Mouse (Mus musculus) left cerebral cortex, postnatal 25 days (tissue): ENCODE data around the gene Klhl21. TPM values are rescaled to one million over a fixed set of nuclear protein-coding genes. Genes with fewer than 3 reads are reported as not detected.
"Not testable (repeated sequence)": the region's sequence is repeated elsewhere in the genome, so short reads cannot be mapped to it uniquely, and the experiment has no call there.

Experiments used
- DNase-seq, 2 experiments: peaks; one replicate each; pipeline ENCODE4 v3.0.0; 2022; ENCODE audit warnings: low spot score in 2 of 2, mixed read lengths in 1 of 2
- intact Hi-C: fragments of 180-260 bp; cut with DNase I; formaldehyde crosslinking; loops from one replicate; pipeline ENCODE4 v1.15.1; 2025
- total RNA-seq, 2 experiments: library from RNA; stranded (reverse); gene quantifications; 2 replicates each; pipeline ENCODE4 v1.2.3; 2021

Klhl21 gene
- total RNA-seq, 2 experiments from 2014 or later, result 13.5 to 16.4 TPM

GRCm38 (mm10) chr4:152011171-152011760 is 2.7 kb downstream of the Klhl21 start:
- intact Hi-C loops, result loop anchor here (2.0 kb wide), 1 partner anchor 22 kb away; the partner anchor contains the start of gene Thap3

DNA sequence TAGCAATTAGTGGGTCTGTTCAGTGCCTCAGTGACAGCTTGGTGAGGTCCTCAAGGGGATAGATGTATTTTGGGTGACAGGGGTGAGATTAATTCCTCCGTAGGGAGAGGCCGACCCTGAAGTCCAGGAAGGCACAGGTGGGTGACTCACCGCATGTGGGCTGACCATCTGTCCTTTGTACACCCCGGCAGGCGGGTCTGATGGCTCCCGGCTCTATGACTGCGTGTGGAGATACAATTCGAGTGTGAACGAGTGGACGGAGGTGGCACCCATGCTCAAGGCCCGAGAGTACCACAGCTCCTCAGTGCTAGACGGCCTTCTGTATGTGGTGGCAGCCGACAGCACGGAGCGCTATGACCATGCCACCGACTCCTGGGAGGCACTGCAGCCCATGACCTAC is 3.5 kb downstream of the Klhl21 start:
- no peak for DNase-seq
- intact Hi-C loops, result no loop called here

More at GRCm38 (mm10) chr4:152011171-152011760, 2.7 kb downstream of the Klhl21 start:
- no peak for DNase-seq

GRCm38 (mm10) chr4:152013036-152013813 is 4.6 kb downstream of the Klhl21 start:
- DNase-seq, result no peak
- intact Hi-C loops, result no loop called here

DNA sequence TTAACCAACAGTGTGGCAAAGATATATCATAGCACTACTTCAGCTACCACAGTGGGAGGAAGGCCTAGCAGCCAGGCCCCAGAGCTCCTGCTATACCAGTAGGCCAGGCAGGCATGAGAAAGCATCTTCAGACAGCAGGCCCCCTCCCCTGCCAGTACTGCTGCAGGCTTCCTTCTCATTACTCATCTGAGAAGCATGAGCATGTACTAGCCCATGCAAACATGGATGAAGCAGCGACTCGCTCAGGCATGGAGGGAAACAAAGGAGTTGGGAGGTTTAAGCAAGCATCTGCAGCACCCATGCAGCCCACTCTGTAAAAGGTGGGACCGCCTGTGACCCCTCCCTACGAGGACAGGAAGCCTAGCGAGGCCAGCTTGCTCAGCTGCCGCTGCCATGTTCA is 10.5 kb downstream of the Klhl21 start:
- intact Hi-C loops, result no loop called here
- no peak for DNase-seq

GRCm38 (mm10) chr4:152020024-152020423 is 11.4 kb downstream of the Klhl21 start:
- intact Hi-C loops, result no loop called here
- no peak for DNase-seq

GRCm38 (mm10) chr4:152021568-152022097 is 13.0 kb downstream of the Klhl21 start:
- intact Hi-C loops, result no loop called here
- no peak for DNase-seq

GRCm38 (mm10) chr4:152022506-152022905 is 13.9 kb downstream of the Klhl21 start:
- intact Hi-C loops, result no loop called here
- peak in 1 of 2 experiments; percentile 52 for DNase-seq

DNA sequence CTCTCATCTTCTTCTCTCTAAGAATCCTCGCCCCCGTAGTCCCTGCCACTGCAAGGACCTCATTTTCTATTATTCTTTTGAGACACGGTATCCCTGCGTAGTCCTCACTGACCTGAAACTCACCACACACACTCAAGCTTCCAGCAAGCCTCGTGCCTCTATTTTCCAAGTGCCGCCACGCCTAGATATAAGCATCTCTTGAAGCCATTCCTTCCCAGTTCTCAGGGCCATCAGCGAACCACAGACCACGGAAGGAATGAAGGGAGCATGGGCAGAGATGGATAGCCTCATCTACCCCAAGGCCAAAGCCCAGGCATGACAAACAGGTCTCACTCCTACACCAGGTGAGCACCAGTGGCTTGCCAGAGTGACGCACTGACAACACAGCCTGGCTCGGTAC is 15.9 kb downstream of the Klhl21 start:
- intact Hi-C loops, result no loop called here
- DNase-seq, result no peak

DNA sequence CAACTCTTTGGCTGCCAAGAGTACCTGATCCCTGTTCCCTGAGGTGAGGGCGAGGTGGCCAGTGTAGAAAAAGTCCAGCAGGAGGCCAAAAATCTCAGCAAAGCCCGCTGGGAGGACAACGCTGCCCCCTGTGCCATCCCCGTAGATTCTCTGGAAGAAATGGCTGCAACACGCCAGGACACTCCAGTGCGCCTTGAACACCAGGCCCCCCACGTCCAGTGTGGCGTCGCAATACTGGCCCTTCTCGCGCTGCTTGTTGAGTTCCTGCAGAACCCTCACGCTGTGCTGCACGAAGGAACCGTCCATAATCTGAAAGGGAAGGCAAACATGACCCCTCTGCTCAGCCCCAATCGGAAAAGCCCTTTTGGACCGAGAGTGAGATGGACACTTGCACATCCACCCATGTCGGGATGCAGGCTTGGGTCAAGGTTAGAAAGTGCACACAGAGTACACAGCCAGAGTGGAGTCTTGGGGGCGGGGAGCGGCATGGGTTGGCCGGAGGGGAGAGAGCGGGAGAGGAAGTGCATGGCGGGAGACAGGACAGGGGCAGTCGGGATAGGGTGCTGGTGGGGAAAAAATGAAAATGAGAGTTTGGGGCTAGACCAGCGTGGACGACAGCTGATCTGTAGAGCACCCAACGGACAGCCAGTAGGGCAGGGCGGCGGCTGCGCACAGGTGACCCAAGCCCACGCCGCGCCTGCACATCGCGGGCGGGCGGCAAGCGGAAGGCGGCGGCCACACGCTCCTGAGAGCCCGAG is 18.3 kb downstream of the Klhl21 start:
- intact Hi-C loops, result loop anchor here (2.0 to 5.0 kb wide), 2 partner anchors 18 to 45 kb away; partner anchors contain the start of gene Klhl21
- DNase-seq, result no peak

DNA sequence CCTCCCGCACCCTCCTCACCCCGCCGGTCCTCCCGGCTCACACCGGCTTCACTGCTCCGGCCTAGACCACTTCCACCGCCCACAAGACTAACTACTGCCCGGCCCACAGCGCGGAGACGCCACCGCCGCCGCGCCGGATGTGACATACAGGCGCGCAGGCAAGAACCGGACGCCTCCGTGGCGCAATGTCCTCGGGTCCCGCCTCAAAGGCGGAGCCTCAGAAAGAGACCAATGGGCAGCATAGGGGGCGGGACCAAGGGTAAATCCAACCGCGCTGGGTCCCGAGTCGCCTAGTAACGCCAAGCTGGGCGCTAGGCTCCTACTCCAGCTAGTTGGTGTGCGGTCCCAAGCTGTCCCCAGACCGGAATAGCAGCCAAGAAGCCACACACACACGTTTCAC is 18.9 kb downstream of the Klhl21 start, which contains the start of gene Zbtb48:
Zbtb48 (minus strand) TSS at position 148 of the 400 bp plus-strand sequence.
- peak; percentile 98 to 99 for DNase-seq
- intact Hi-C loops, result loop anchor here (2.0 to 5.0 kb wide), 2 partner anchors 19 to 45 kb away; partner anchors contain the start of gene Klhl21

GRCm38 (mm10) chr4:152028456-152028855 is 19.9 kb downstream of the Klhl21 start:
- no peak for DNase-seq
- intact Hi-C loops, result loop anchor here (5.0 kb wide), 1 partner anchor 46 kb away; no protein-coding TSS in a partner anchor

DNA sequence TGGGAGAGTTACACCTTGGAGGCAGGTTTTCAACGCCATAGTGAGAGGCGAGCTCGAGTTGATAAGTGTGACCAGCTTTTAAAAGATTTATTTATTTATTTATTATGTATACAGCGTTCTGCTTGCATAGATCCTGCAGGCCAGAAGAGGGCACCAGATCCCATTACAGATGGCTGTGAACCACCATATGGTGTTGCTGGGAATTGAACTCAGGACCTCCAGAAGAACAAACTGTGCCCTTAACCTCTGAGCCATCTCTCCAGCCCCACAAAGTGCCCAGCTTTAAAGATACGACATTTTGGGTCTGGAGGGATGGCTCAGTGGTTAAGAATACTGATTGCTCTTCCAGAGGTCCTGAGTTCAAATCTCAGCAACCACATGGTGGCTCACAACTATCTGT is 20.5 kb downstream of the Klhl21 start:
- no peak for DNase-seq
- intact Hi-C loops, result loop anchor here (5.0 kb wide), 1 partner anchor 47 kb away; no protein-coding TSS in a partner anchor

DNA sequence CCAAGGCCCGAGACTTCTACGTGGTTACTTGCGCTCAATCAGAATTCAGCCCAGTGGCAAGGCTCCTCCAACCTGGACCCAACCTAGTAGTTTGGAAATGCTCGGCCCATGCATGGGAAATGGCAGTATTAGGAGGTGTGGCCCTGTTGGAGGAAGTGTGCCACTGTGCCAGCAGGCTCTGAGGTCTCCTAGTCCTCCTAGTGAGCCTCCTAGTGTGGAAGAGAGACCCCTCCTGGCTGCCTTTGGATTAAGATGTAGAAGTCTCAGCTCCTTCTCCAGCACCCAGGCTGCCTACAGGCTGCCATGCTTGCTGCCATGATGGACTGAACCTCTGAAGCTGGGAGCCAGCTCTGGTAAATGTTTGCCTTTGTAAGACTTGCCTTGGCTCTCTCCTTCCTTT is 21.4 kb downstream of the Klhl21 start:
- intact Hi-C loops, result loop anchor here (5.0 kb wide), 1 partner anchor 48 kb away; no protein-coding TSS in a partner anchor

GRCm38 (mm10) chr4:152032922-152033321 is 24.3 kb downstream of the Klhl21 start:
- intact Hi-C loops, result no loop called here
- no peak for DNase-seq

More for the DNA sequence above, 21.4 kb downstream of the Klhl21 start:
- DNase-seq, result no peak

- intact Hi-C loops, result loop anchor here (2.0 kb wide), 1 partner anchor 56 kb away; no protein-coding TSS in a partner anchor
- not testable (repeated sequence) for DNase-seq
These were observed 27.9 kb downstream of the Klhl21 start for GRCm38 (mm10) chr4:152036464-152036863.

- no peak for DNase-seq
- intact Hi-C loops, result loop anchor here (2.0 kb wide), 1 partner anchor 48 kb away; no protein-coding TSS in a partner anchor
These were observed 29.8 kb downstream of the Klhl21 start, which contains the start of gene Tas1r1 for GRCm38 (mm10) chr4:152038225-152038984. Gene Tas1r1, minus strand, starts transcription at chr4:152038568.

- intact Hi-C loops, result loop anchor here (2.0 kb wide), 1 partner anchor 48 kb away; no protein-coding TSS in a partner anchor
- DNase-seq, result peak; percentile 91 to 92
These were observed 30.6 kb downstream of the Klhl21 start, which contains the start of gene Nol9 for GRCm38 (mm10) chr4:152038985-152039830. Gene Nol9, plus strand, starts transcription at chr4:152039321.
